Mouse (Mus musculus) hindbrain, embryonic 15.5 days (tissue): Measurements from ENCODE around the gene Zc3h12d. TPM values are rescaled to one million over a fixed set of nuclear protein-coding genes. Genes with fewer than 3 reads are reported as not detected.

Experiments used
- ATAC-seq: fragments of 200-750 bp; cut with Nextera tagmentation; 2 replicates; pipeline ENCODE4 v1.8.0; 2017; ENCODE audit warnings: low read depth, moderate number of reproducible peaks, moderate TSS enrichment; ENCODE audit not compliant: low FRiP score
- H3K27ac ChIP-seq: fragments of 300-500 bp; sonication (generic); replicated peaks from 2 replicates; pipeline ENCODE4 v1.5.1; 2015; ENCODE audit warnings: mild to moderate bottlenecking, inconsistent platforms
- H3K27me3 ChIP-seq: fragments of 300-500 bp; sonication (generic); 2 replicates; pipeline ENCODE4 v1.6.1; 2015; ENCODE audit warnings: control low read depth, inconsistent platforms
- H3K36me3 ChIP-seq: fragments of 300-500 bp; sonication (generic); 2 replicates; pipeline ENCODE4 v1.6.1; 2015; ENCODE audit warnings: control low read depth, inconsistent platforms
- H3K4me1 ChIP-seq: fragments of 300-500 bp; sonication (generic); replicated peaks from 2 replicates; pipeline ENCODE4 v1.6.1; 2015; ENCODE audit warnings: control low read depth, inconsistent platforms
- H3K4me2 ChIP-seq: fragments of 300-500 bp; sonication (generic); 2 replicates; pipeline ENCODE4 v1.6.1; 2015; ENCODE audit warnings: moderate library complexity, mild to moderate bottlenecking, inconsistent platforms
- H3K4me3 ChIP-seq: fragments of 300-500 bp; sonication (generic); 2 replicates; pipeline ENCODE4 v1.5.1; 2015; ENCODE audit warnings: mild to moderate bottlenecking, inconsistent platforms
- H3K9ac ChIP-seq: fragments of 300-500 bp; sonication (generic); 2 replicates; pipeline ENCODE4 v1.6.1; 2015; ENCODE audit warnings: inconsistent platforms
- H3K9me3 ChIP-seq: fragments of 300-500 bp; sonication (generic); 2 replicates; pipeline ENCODE4 v1.6.1; 2016; ENCODE audit warnings: control low read depth, inconsistent platforms
- WGBS: fragments of 180-500 bp; shearing (Covaris S2); methylation state at CpG from one replicate; pipeline ENCODE4 v1.1.7; 2015; 5-methylcytosine and 5-hydroxymethylcytosine counted together
- polyA plus RNA-seq: library from polyadenylated mRNA; unstranded; fragments of >200 nt; fragmentation: Nextera tagmentation; extraction: Ambion mirVana; gene quantifications from 2 replicates; pipeline ENCODE4 v1.2.1, GENCODE M21; 2015

Gene Zc3h12d
- polyA plus RNA-seq, 1 experiment from 2014 or later, result 0.22 TPM

DNA sequence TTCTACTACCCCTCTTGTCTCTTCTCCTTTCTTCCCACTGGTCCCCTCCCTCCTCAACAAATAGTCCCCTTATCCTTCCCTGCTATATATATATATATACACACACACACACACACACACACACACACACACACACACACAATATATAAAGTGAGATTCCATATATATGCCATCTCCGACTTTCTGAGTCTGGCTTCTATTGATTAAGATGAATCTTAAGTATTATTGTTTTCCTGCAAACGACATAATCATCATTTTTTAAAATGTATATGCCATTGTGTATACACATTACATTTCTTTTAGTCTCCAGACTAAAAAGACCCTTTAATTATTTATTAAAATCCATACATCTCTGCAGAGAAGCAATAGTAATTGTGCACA lies 8.1 kb downstream of the Zc3h12d start:
- H3K36me3 ChIP-seq, result no peaks in the 10 kb centered on the region
- H3K9me3 ChIP-seq, result no peaks in the 10 kb centered on the region
- no peak overlapping the region for H3K9ac ChIP-seq
- H3K27ac ChIP-seq, result no peak overlapping the region
- H3K27me3 ChIP-seq, result no peaks in the 10 kb centered on the region
- ATAC-seq, result no peak
- 83% methylated on average over 2 of the region's 2 CpGs for WGBS
- H3K4me2 ChIP-seq, result no peak overlapping the region
- H3K4me3 ChIP-seq, result no peak overlapping the region
- no peaks in the 10 kb centered on the region for H3K4me1 ChIP-seq

DNA sequence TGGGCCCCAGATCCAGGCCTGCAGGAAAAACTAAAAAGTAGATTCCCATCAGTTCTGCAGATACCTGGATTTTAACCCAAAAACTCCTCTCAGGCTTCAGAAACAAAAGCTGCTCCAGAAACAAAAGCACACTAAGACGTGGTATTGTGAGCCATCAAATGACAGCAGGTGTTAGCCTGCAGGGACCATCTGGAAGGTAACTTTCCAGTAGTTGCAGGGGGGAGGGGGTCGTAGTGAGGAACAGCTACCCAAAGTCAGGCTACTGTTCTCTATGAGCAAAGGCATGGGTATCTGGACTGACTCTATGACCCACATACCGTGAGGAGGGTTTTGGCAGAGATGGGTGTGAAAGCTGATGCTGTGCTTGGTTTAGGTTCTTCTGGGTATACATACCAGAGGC lies 8.5 kb downstream of the Zc3h12d start:
- ATAC-seq, result no peak
- H3K4me3 ChIP-seq, result no peak overlapping the region
- H3K9ac ChIP-seq, result no peak overlapping the region
- 64% methylated on average over 3 of the region's 3 CpGs for WGBS
- H3K36me3 ChIP-seq, result no peaks in the 10 kb centered on the region
- H3K4me2 ChIP-seq, result no peak overlapping the region
- H3K27ac ChIP-seq, result no peak overlapping the region
- H3K27me3 ChIP-seq, result no peaks in the 10 kb centered on the region
- H3K9me3 ChIP-seq, result no peaks in the 10 kb centered on the region
- H3K4me1 ChIP-seq, result no peaks in the 10 kb centered on the region

DNA sequence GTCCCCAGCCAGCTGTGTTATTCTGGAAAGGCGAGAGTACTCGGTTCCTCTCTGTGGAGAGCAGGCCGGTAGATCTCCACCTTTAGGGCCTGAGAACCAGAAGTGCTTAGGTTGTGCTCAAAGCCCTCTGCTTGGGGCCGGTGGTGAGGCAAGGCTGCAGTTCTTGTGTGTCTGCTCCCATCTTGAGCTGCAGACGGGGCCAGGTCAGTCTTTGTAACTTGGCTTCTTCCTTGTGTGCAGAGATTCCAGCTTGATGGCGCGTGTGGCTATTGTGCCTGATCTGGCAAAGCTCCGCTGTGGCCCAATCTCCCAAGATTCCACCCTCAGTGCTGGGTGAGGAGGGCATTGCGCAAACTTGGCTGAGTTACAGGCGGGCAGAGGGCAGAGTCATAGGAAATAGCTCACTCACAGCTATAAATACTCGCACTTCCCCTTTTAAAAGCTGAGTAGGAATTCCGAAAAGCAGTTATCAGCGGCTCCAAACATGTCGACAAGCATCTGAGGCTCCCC lies 9.4 kb downstream of the Zc3h12d start:
- H3K36me3 ChIP-seq, result no peaks in the 10 kb centered on the region
- whole genome bisulfite sequencing, result 73% methylated on average over 14 of the region's 14 CpGs
- ATAC-seq, result no peak
- H3K9me3 ChIP-seq, result no peaks in the 10 kb centered on the region
- H3K27me3 ChIP-seq, result no peaks in the 10 kb centered on the region
- no peak overlapping the region for H3K4me2 ChIP-seq
- no peak overlapping the region for H3K27ac ChIP-seq
- no peak overlapping the region for H3K4me3 ChIP-seq
- H3K9ac ChIP-seq, result no peak overlapping the region
- H3K4me1 ChIP-seq, result no peaks in the 10 kb centered on the region

DNA sequence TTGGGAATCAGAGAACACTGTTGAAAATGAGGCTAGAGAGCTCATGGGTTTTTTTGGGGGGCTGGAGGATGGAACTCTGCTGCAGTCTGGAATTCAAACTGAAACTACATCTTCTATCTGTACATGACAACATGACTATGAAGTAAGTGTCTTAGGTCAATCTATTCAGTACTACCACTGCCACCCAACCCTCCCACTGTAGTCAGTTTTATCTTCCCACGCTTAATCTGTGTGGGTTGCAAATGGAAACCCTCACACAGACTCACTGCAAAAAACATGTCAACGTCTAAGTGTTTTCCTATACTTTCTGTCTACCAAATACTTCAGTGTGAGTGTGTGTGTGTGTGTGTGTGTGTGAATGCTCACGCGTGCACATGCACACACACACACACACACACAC lies 10.9 kb downstream of the Zc3h12d start:
- no peak overlapping the region for H3K4me3 ChIP-seq
- H3K27ac ChIP-seq, result no peak overlapping the region
- no peak overlapping the region for H3K9ac ChIP-seq
- H3K4me2 ChIP-seq, result no peak overlapping the region
- 97% methylated on average over 4 of the region's 4 CpGs for WGBS
- no peaks in the 10 kb centered on the region for H3K36me3 ChIP-seq
- no peaks in the 10 kb centered on the region for H3K27me3 ChIP-seq
- ATAC-seq, result no peak
- no peaks in the 10 kb centered on the region for H3K4me1 ChIP-seq
- no peaks in the 10 kb centered on the region for H3K9me3 ChIP-seq

DNA sequence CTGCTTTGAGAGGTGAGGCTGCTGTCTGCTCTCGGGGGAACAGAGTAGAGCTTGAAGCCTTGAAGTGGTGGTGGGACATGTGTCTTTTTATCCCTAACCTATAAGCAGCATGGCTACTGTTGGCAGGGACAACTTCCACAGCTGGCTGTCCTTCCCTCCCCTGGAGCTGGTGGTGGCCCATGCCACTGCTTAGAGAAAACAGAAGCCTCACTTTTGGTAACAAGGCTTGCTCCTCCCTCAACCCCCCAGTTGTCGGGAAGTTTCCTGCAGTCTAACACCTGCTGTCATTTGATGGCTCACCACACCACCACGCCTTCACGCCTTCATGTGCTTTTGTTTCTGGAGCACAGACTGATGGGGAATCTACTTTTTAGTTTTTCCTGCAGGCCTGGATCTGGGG lies 11.9 kb downstream of the Zc3h12d start:
- H3K4me2 ChIP-seq, result no peak overlapping the region
- H3K36me3 ChIP-seq, result no peaks in the 10 kb centered on the region
- no peaks in the 10 kb centered on the region for H3K27me3 ChIP-seq
- H3K4me1 ChIP-seq, result no peaks in the 10 kb centered on the region
- H3K4me3 ChIP-seq, result no peak overlapping the region
- H3K27ac ChIP-seq, result no peak overlapping the region
- no peak for ATAC-seq
- H3K9ac ChIP-seq, result no peak overlapping the region
- no peaks in the 10 kb centered on the region for H3K9me3 ChIP-seq
- 81% methylated on average over 4 of the region's 4 CpGs for WGBS

DNA sequence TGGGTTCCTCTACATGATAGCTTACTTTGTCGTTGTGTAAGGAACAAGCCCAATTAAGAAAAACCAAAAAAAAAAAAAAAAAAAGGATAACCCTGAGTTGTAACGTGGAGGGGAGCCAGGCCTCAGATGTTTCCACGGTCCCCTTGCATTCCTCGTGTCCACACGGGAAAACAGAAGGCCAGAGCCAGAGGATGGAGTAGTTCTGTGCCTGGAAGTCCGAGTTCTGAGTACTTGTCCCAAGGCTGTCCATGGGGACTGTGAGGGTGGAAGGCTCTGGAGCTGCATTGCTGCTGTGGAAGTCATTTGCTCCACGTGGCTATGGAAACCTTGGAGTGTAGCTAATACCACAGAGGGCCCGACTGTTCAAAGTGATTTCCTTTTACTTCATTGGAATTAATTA lies 12.9 kb downstream of the Zc3h12d start:
- 73% methylated on average over 8 of the region's 8 CpGs for WGBS
- H3K9ac ChIP-seq, result no peak overlapping the region
- no peak overlapping the region for H3K27ac ChIP-seq
- no peaks in the 10 kb centered on the region for H3K9me3 ChIP-seq
- H3K36me3 ChIP-seq, result no peaks in the 10 kb centered on the region
- H3K4me1 ChIP-seq, result no peaks in the 10 kb centered on the region
- no peak overlapping the region for H3K4me3 ChIP-seq
- no peaks in the 10 kb centered on the region for H3K27me3 ChIP-seq
- no peak for ATAC-seq
- H3K4me2 ChIP-seq, result no peak overlapping the region

DNA sequence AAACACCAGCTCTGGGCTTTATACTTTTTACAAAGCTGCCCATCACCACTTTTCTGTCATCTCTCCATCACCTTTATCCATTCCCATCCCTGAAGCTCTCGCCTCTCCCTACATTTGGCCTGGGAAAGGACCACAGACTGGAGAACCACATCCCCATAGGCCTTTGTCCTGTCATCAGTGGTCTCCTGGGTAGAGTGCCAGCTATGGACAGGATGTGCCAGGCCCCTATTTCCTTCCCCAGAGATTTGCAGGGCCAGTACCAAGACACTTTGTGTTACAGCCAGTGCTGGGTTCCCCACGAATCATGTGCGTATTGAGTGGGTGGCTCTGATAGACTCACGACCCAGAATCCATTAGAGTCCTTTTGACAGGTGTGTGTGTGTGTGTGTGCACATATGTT lies 13.7 kb downstream of the Zc3h12d start:
- no peaks in the 10 kb centered on the region for H3K9me3 ChIP-seq
- 89% methylated on average over 4 of the region's 4 CpGs for WGBS
- H3K4me1 ChIP-seq, result no peaks in the 10 kb centered on the region
- no peak overlapping the region for H3K4me2 ChIP-seq
- no peaks in the 10 kb centered on the region for H3K27me3 ChIP-seq
- H3K27ac ChIP-seq, result no peak overlapping the region
- no peak overlapping the region for H3K4me3 ChIP-seq
- H3K9ac ChIP-seq, result no peak overlapping the region
- no peak for ATAC-seq
- H3K36me3 ChIP-seq, result no peaks in the 10 kb centered on the region

DNA sequence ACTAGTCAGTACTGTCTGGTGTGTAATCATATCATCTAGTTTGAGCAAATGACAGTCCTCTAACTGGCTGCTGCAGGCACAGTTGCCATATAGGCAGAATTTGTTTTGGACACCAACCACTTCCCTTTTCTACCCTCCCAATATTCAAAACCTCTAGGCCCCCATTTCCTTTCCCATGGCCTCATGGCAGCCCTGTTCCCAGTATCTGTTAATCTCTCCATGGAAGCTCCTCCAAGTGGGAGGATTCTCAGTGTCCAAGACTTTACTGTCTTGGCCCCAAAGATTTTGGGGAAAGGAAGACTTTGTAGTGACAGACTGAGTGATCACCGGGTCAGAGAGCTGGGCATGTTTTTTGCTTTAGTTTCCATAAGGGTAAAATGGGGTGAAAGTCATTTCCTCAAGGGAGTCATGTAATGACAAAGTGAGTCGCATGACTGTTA lies 14.9 kb downstream of the Zc3h12d start:
- Histone ChIP-seq H3K9ac (no peak overlapping the region), H3K4me2 (no peak overlapping the region), H3K9me3 (no peaks in the 10 kb centered on the region), H3K27ac (no peak overlapping the region), H3K4me3 (no peak overlapping the region), H3K4me1 (no peaks in the 10 kb centered on the region), H3K27me3 (no peaks in the 10 kb centered on the region), H3K36me3 (no peaks in the 10 kb centered on the region)
- WGBS, result 80% methylated on average over 2 of the region's 2 CpGs
- ATAC-seq, result no peak

DNA sequence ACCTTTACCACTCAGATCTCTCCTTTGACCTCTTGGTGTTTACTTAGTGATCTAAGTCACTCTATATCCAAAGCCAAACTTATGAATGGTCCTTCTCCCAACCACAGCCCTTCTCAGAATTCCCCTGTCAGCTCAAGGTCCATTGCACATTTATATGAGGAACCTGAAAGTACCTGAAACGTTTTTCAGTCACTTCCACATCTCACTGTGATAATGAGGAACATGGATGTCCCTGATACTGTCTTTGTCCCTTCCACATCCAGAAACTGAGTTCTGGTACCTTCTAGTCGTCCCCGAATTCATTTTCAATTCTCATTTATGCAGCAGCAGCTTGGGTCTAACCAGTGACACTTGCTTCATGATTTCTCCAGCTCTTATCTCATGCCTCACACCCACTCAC lies 19.6 kb downstream of the Zc3h12d start:
- H3K9ac ChIP-seq, result no peak overlapping the region
- H3K4me1 ChIP-seq, result no peaks in the 10 kb centered on the region
- H3K36me3 ChIP-seq, result no peaks in the 10 kb centered on the region
- ATAC-seq, result no peak
- no peaks in the 10 kb centered on the region for H3K9me3 ChIP-seq
- no peak overlapping the region for H3K27ac ChIP-seq
- H3K4me3 ChIP-seq, result no peak overlapping the region
- 71% methylated on average over 3 of the region's 3 CpGs for WGBS
- H3K4me2 ChIP-seq, result no peak overlapping the region
- H3K27me3 ChIP-seq, result no peaks in the 10 kb centered on the region

DNA sequence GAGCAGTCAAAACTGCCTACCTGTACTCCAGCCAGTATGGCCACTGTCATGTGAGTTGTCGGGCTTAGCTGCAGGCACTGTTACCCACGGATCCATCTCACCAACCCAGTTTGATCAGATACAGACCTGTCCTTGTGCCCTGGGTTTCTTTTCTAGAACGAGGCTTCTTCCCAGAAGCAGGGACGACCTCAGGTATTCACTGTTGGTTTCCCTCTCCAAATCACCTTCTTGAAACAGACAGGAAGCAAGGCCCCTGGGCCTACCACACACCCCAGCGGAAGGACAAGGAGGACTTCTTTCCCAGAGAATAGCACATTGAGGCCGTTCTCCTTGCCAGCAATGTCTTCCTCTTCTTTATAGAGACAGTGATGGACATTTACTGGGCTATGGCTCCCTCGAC lies 28.2 kb downstream of the Zc3h12d start:
- 93% methylated on average over 7 of the region's 7 CpGs for WGBS
- H3K4me3 ChIP-seq, result no peak overlapping the region
- H3K9ac ChIP-seq, result no peak overlapping the region
- H3K9me3 ChIP-seq, result no peaks in the 10 kb centered on the region
- no peaks in the 10 kb centered on the region for H3K27me3 ChIP-seq
- H3K27ac ChIP-seq, result no peak overlapping the region
- H3K4me1 ChIP-seq, result no peaks in the 10 kb centered on the region
- no peak overlapping the region for H3K4me2 ChIP-seq
- ATAC-seq, result no peak
- no peaks in the 10 kb centered on the region for H3K36me3 ChIP-seq

DNA sequence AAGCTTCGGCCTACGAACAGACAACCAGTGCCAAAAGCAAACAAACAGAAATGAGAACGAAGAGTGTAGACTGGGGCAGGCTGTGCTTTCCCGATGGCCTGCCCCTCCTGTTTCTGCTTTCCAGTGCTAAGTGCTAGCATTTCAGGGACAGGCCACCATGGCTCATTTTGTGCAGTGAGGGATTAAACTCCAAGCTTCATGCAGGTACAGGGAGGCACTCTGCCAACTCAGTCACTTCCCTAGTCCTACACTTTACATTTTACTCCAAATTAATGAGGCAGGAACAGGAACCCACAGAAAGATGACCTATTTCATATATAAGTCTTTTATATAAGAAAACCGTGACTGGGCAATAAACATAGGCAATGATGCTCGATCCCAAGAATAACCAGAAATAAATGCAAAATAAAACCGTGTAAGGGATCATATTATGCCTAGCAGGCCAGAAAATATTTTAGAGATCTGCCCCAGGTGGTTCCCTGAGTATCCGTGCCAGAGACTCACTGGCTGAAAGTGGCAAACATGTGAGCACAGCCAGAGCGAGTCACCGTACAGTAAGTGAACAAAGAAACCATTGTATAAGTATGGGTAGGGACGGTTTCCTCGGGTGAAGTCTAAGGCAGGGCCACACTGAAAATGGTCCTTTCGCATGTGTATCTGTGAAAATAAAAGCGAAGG lies 29.1 kb downstream of the Zc3h12d start:
- no peak overlapping the region for H3K4me3 ChIP-seq
- H3K9me3 ChIP-seq, result no peaks in the 10 kb centered on the region
- H3K27me3 ChIP-seq, result peaks cover under 1% of the 10 kb centered on the region; the same call in 1 of the 2 replicates
- H3K4me1 ChIP-seq, result no peaks in the 10 kb centered on the region
- H3K36me3 ChIP-seq, result no peaks in the 10 kb centered on the region
- no peak for ATAC-seq
- WGBS, result 79% methylated on average over 14 of the region's 14 CpGs
- H3K27ac ChIP-seq, result no peak overlapping the region
- no peak overlapping the region for H3K4me2 ChIP-seq
- no peak overlapping the region for H3K9ac ChIP-seq

DNA sequence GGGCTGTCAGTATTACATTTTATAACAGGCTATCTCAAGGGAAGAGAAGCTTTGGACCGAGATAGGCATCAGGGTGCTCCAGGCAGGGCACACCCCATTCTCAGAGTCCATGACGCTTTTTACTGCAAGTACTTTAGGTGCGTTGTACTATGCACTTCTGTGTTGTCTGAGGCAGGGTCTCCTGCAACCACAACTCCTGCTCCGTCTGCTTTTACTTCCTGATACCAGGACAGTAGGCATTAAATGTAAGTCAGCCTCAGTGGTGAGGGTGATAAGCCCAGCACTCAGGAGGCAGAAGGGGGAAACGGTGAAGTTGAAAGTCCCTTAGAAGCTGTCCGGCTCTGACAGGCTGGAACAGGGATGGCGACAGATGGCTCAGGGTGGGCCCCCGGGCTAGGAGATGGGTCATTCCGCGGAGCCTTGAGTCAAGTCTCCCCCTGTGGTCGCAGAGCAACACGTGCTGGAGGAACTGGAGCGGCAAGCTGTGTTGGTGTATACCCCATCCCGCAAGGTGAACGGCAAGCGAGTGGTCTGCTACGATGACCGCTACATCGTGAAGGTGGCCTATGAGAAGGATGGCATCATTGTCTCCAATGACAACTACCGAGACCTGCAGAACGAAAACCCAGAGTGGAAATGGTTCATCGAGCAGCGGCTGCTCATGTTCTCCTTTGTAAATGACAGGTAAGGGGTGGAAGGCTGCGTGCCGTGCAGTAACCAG lies 29.8 kb downstream of the Zc3h12d start:
- Histone ChIP-seq H3K9ac (no peak overlapping the region), H3K27ac (no peak overlapping the region), H3K9me3 (no peaks in the 10 kb centered on the region), H3K36me3 (no peaks in the 10 kb centered on the region), H3K27me3 (peaks cover 7% of the 10 kb centered on the region), H3K4me1 (peaks cover 2% of the 10 kb centered on the region), H3K4me3 (no peak overlapping the region), H3K4me2 (no peak overlapping the region)
- no peak for ATAC-seq
- 92% methylated on average over 25 of the region's 25 CpGs for WGBS
